Mouse (Mus musculus): ENCODE results near the gene Adgrv1. TPM values are rescaled to one million over a fixed set of nuclear protein-coding genes. Genes with fewer than 3 reads are reported as not detected.

Gene Adgrv1
- polyA plus RNA-seq, 1 experiment, result 0.08 TPM

- H3K36me3 ChIP-seq (ENCODE audit: control insufficient read depth, insufficient read depth, low read length), result no peaks in the 10 kb centered on the region
- WGBS, result 63% methylated on average over 4 of the region's 4 CpGs
Measured at GRCm38 (mm10) chr13:81230161-81230560, 402.8 kb downstream of the Adgrv1 start.

DNA sequence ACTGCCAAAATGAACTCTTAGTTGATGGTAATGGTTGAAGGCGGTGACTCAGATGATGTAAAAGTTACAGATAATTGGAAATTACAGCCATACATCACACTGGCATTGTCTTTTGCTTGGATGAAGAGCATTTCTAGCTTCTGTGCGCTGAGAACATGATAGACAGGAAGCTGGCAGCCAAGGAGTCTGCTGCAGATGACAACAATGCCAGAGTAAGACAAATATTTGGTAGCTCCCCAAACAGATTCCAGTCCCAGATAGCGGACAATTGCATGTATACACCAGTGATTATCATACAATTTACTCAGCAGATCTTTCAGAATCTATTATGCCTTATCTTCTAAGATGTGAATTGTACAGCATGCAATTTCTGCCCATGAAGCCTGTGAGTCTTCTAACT is 409.2 kb downstream of the Adgrv1 start:
- no peaks in the 10 kb centered on the region for H3K27me3 ChIP-seq (ENCODE audit: control insufficient read depth, insufficient read depth, low read length)
- H3K36me3 ChIP-seq (ENCODE audit: control insufficient read depth, insufficient read depth, low read length), result no peaks in the 10 kb centered on the region
- WGBS, result 80% methylated on average over 3 of the region's 3 CpGs
- H3K4me1 ChIP-seq (ENCODE audit: control insufficient read depth, insufficient read depth, insufficient read length, low read length), result no peaks in the 10 kb centered on the region
- TF ChIP-seq CTCF (IDR thresholded peaks at IDR 0.05; ENCODE audit: extremely low read depth, insufficient read length, insufficient replicate concordance, low read depth, low read length) (no peak), POLR2A (IDR thresholded peaks at IDR 0.05; ENCODE audit: low read depth, low read length) (no peak)
- H3K4me3 ChIP-seq (ENCODE audit: low read depth, low read length), result no peak overlapping the region
- no peak overlapping the region for H3K27ac ChIP-seq (ENCODE audit: insufficient read depth, low read depth, low read length)

More at GRCm38 (mm10) chr13:81230161-81230560, 402.8 kb downstream of the Adgrv1 start:
- Histone ChIP-seq H3K27ac (ENCODE audit: insufficient read depth, low read depth, low read length) (no peak overlapping the region), H3K27me3 (ENCODE audit: control insufficient read depth, insufficient read depth, low read length) (no peaks in the 10 kb centered on the region), H3K4me3 (ENCODE audit: low read depth, low read length) (no peak overlapping the region), H3K4me1 (ENCODE audit: control insufficient read depth, insufficient read depth, insufficient read length, low read length) (no peaks in the 10 kb centered on the region)
- TF ChIP-seq CTCF (IDR thresholded peaks at IDR 0.05; ENCODE audit: extremely low read depth, insufficient read length, insufficient replicate concordance, low read depth, low read length), result no peak
- TF ChIP-seq POLR2A (IDR thresholded peaks at IDR 0.05; ENCODE audit: low read depth, low read length), result no peak

- no peak overlapping the region for H3K27ac ChIP-seq (ENCODE audit: insufficient read depth, low read depth, low read length)
- 46% methylated on average over 1 of the region's 1 CpGs for WGBS
- H3K4me3 ChIP-seq (ENCODE audit: low read depth, low read length), result no peak overlapping the region
- H3K27me3 ChIP-seq (ENCODE audit: control insufficient read depth, insufficient read depth, low read length), result no peaks in the 10 kb centered on the region
- no peaks in the 10 kb centered on the region for H3K4me1 ChIP-seq (ENCODE audit: control insufficient read depth, insufficient read depth, insufficient read length, low read length)
- no peaks in the 10 kb centered on the region for H3K36me3 ChIP-seq (ENCODE audit: control insufficient read depth, insufficient read depth, low read length)
- TF ChIP-seq CTCF (IDR thresholded peaks at IDR 0.05; ENCODE audit: extremely low read depth, insufficient read length, insufficient replicate concordance, low read depth, low read length), result no peak
- TF ChIP-seq POLR2A (IDR thresholded peaks at IDR 0.05; ENCODE audit: low read depth, low read length), result no peak
Measured at GRCm38 (mm10) chr13:81222377-81222776, 410.6 kb downstream of the Adgrv1 start.

DNA sequence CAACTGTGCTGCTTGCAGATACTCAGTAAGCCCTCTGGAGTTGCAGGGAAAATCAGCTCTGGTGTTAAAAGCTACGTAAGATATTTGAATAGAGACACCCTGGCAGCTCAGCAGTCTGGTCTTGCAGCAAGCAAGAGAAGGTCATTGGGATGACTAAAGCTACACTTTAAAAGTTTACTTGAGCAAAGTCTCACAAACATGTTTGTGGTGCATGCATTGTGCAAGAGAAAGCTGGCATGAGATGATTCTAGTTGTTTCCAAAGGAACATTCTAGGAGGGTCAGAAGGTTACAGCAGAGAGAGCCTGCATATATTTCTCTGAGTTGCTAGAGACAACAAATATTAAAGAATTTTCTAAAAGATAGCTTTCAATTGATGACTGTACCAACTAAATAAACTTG is 421.5 kb downstream of the Adgrv1 start:
- Histone ChIP-seq H3K27me3 (ENCODE audit: control insufficient read depth, insufficient read depth, low read length) (no peaks in the 10 kb centered on the region), H3K36me3 (ENCODE audit: control insufficient read depth, insufficient read depth, low read length) (no peaks in the 10 kb centered on the region), H3K4me1 (ENCODE audit: control insufficient read depth, insufficient read depth, insufficient read length, low read length) (no peaks in the 10 kb centered on the region), H3K4me3 (ENCODE audit: low read depth, low read length) (no peak overlapping the region), H3K27ac (ENCODE audit: insufficient read depth, low read depth, low read length) (no peak overlapping the region)
- no peak for TF ChIP-seq POLR2A (IDR thresholded peaks at IDR 0.05; ENCODE audit: low read depth, low read length)
- no peak for TF ChIP-seq CTCF (IDR thresholded peaks at IDR 0.05; ENCODE audit: extremely low read depth, insufficient read length, insufficient replicate concordance, low read depth, low read length)
- 72% methylated on average over 1 of the region's 1 CpGs for WGBS

DNA sequence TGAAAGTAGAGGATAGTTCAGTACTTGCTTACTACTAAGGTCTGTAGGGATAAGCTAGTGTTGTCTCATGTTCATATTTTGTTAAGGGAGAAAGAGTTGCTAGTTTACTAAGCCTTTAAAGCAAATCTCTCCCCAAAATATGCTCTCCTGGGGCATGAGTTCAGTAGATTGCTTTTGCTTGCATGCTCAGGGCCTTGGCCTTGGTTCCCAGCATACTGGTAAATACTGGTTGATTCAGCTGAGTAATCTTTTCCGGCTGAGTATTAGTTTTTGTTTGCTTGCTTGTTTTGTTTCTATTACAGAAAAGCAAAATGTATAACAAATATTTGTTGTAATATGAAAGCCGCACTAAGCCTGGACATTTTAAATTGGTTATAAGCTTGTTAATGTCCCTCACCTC is 422.4 kb downstream of the Adgrv1 start:
- H3K27me3 ChIP-seq (ENCODE audit: control insufficient read depth, insufficient read depth, low read length), result no peaks in the 10 kb centered on the region
- H3K27ac ChIP-seq (ENCODE audit: insufficient read depth, low read depth, low read length), result no peak overlapping the region
- no peak overlapping the region for H3K4me3 ChIP-seq (ENCODE audit: low read depth, low read length)
- no peaks in the 10 kb centered on the region for H3K4me1 ChIP-seq (ENCODE audit: control insufficient read depth, insufficient read depth, insufficient read length, low read length)
- WGBS, result 84% methylated on average over 2 of the region's 2 CpGs
- no peaks in the 10 kb centered on the region for H3K36me3 ChIP-seq (ENCODE audit: control insufficient read depth, insufficient read depth, low read length)
- TF ChIP-seq POLR2A (IDR thresholded peaks at IDR 0.05; ENCODE audit: low read depth, low read length), result no peak
- TF ChIP-seq CTCF (IDR thresholded peaks at IDR 0.05; ENCODE audit: extremely low read depth, insufficient read length, insufficient replicate concordance, low read depth, low read length), result no peak

DNA sequence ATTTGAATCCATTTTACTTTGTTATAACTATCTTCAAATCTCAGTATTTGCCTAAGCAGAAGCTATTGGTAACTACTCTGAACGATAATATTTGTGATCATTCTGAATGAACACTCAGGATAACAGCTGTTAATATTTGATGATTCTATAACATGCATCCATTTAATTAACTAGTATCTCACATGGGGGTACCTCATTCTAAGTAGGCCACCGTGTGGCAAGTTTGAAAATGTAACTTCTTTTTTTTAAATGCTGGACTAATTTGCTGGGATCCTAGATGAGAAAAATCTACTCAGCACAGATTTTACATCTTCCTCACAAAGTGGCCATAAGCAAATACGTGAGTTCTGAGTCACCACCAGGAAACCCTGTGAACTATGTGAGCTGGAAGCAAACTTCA is 423.1 kb downstream of the Adgrv1 start:
- no peak for TF ChIP-seq CTCF (IDR thresholded peaks at IDR 0.05; ENCODE audit: extremely low read depth, insufficient read length, insufficient replicate concordance, low read depth, low read length)
- no peak for TF ChIP-seq POLR2A (IDR thresholded peaks at IDR 0.05; ENCODE audit: low read depth, low read length)
- Histone ChIP-seq H3K4me1 (ENCODE audit: control insufficient read depth, insufficient read depth, insufficient read length, low read length) (no peaks in the 10 kb centered on the region), H3K4me3 (ENCODE audit: low read depth, low read length) (no peak overlapping the region), H3K27ac (ENCODE audit: insufficient read depth, low read depth, low read length) (no peak overlapping the region), H3K27me3 (ENCODE audit: control insufficient read depth, insufficient read depth, low read length) (no peaks in the 10 kb centered on the region), H3K36me3 (ENCODE audit: control insufficient read depth, insufficient read depth, low read length) (no peaks in the 10 kb centered on the region)
- WGBS, result 77% methylated on average over 3 of the region's 3 CpGs

DNA sequence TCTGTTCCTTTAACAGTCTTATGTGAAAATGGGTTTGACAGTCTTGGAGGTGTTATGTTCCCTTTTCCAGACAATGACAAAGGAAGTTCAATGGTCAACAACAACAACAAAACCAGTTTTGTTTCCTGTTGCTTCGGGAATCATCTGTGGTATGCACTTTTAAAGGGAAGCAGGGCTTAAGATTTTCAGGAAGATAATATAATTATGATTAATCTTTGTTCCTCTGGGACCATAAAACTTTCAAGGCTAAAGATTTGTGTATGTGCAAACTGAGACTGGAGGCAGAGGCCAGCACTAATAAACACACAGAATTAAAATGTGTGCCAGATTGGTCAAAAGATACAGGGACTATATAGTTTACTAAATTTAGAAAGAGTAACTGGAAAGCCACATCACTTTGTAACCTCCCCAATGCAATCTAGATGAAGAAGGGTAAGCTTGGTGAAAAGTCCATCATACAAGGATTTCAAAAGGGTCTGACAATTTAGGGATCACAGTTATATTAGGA is 424.8 kb downstream of the Adgrv1 start:
- TF ChIP-seq CTCF (IDR thresholded peaks at IDR 0.05; ENCODE audit: extremely low read depth, insufficient read length, insufficient replicate concordance, low read depth, low read length), result no peak
- TF ChIP-seq POLR2A (IDR thresholded peaks at IDR 0.05; ENCODE audit: low read depth, low read length), result no peak
- Histone ChIP-seq H3K36me3 (ENCODE audit: control insufficient read depth, insufficient read depth, low read length) (no peaks in the 10 kb centered on the region), H3K4me1 (ENCODE audit: control insufficient read depth, insufficient read depth, insufficient read length, low read length) (no peaks in the 10 kb centered on the region), H3K27ac (ENCODE audit: insufficient read depth, low read depth, low read length) (no peak overlapping the region), H3K27me3 (ENCODE audit: control insufficient read depth, insufficient read depth, low read length) (no peaks in the 10 kb centered on the region), H3K4me3 (ENCODE audit: low read depth, low read length) (no peak overlapping the region)
- WGBS, result 11% methylated on average over 1 of the region's 1 CpGs
